Mouse (Mus musculus) layer of hippocampus, adult 2 months (tissue): ENCODE measurements around the gene Tmem245. TPM values are rescaled to one million over a fixed set of nuclear protein-coding genes. Genes with fewer than 3 reads are reported as not detected.
"Not testable (repeated sequence)": the region's sequence is repeated elsewhere in the genome, so short reads cannot be mapped to it uniquely, and the experiment has no call there.

Source experiments
- DNase-seq, 2 experiments: peaks; one replicate each; pipeline ENCODE4 v3.0.0; 2022; ENCODE audit warnings: low spot score in 2 of 2
- H3K27ac ChIP-seq: fragments of 200-600 bp; 2 replicates; pipeline ENCODE4 v1.8.1; 2022
- H3K4me3 ChIP-seq: fragments of 200-600 bp; 2 replicates; pipeline ENCODE4 v1.8.1; 2022; ENCODE audit warnings: mild to moderate bottlenecking
- CTCF ChIP-seq: fragments of 200-600 bp; conservative IDR thresholded peaks from 2 replicates; pipeline ENCODE4 v1.8.1; 2022; ENCODE audit warnings: antibody characterized with exemption, mild to moderate bottlenecking, moderate library complexity
- total RNA-seq, 2 experiments: library from RNA; stranded (reverse); gene quantifications; 2 replicates each; pipeline ENCODE4 v1.2.3; 2021

Gene Tmem245
- total RNA-seq, 2 experiments from 2014 or later = 33.7 to 37.2 TPM

DNA sequence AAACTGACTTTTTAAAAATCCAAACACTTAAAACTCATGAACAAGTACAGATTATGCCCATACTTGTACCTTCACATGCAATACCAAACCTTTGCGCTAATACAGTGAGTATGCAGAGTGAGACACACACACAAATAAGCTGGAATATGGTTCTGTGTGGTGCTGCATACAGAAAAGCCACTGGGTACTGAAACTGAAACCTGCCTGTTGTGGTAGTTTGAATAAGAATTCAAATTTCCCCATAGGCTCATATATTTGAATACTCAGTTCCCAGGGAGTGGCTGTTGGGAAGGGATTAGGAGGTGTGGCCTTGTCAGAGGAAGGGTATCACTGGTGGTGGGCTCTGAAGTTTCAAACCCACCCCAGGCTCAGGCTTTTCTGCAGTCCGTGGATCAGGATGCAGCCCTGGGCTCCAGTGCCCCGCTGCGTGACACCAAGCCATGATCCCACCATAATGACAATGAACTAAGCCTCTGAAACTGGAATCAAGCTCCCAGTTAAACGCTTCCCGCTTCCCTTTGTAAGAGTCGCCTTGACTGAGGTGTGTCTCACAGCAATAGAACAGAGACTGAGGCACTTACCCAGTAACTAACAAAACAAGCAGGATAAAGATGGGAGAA, 34.7 kb downstream of the Tmem245 start:
- Histone ChIP-seq H3K4me3 (no peak overlapping the region), H3K27ac (no peak overlapping the region)
- no peak for DNase-seq
- no peak for TF ChIP-seq CTCF

DNA sequence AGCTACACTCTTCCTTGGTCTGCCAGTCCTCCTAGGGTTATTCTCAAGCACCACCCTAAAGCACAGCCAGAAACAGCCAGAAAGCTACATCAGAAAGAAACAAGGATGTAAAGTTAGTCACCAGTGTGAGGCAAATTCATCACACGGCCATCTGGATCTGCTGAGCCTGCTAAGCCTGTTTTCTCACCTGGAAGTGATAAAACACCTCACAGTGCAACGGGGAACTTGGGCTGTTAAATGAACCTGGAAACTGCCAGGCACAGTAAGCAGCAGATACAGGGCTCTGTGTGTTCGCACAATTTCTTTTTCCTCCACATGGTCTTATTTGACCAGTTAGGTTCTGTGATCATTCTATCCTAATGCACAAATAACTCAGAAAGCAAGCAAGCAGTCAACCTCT, 37.7 kb downstream of the Tmem245 start:
- H3K4me3 ChIP-seq = no peak overlapping the region

DNA sequence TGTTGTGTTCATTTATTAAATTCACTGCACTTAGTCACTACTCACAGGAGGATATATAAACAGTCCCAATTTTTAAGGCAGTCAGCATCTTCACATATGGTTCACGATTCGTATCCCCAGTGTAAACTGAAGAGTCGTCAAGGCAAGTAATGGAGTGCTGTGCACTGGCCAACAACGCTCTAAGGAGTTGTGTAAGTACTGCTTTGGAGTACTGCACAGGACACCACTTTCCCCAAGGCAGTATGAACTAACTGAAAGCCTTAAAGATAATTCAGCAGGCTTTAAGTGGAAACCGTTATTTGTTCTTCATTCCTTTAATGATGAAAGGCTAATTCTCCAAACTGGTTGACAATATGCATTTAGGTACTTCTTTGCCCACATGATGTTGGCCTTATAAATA, 39.6 kb downstream of the Tmem245 start:
- DNase-seq = no peak
- H3K27ac ChIP-seq = no peak overlapping the region
- TF ChIP-seq CTCF = no peak
- no peak overlapping the region for H3K4me3 ChIP-seq

More for the DNA sequence above, 37.7 kb downstream of the Tmem245 start:
- DNase-seq = peak in 1 of 2 experiments; percentile 10
- H3K27ac ChIP-seq = no peak overlapping the region
- TF ChIP-seq CTCF = no peak

DNA sequence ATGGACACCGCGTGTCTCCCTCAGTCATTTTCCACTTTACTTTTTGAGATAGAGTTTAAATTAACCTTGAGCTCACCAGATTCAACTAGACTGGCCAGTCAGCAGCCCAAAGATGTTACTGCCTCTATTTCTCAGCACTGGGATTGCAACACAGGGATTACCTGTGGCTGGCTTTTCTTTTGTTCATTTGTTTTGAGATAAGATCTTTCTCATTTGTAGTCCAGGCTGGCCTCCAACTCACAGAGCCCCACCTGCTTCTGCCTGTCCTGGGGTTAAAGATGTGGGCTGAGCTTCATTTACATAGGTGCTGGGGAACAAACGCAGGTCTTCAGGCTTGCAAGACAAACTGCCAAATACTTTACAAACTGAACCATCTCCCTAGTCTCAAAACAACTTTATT, 40.3 kb downstream of the Tmem245 start:
- no peak overlapping the region for H3K27ac ChIP-seq
- no peak for TF ChIP-seq CTCF
- no peak for DNase-seq
- H3K4me3 ChIP-seq = no peak overlapping the region

DNA sequence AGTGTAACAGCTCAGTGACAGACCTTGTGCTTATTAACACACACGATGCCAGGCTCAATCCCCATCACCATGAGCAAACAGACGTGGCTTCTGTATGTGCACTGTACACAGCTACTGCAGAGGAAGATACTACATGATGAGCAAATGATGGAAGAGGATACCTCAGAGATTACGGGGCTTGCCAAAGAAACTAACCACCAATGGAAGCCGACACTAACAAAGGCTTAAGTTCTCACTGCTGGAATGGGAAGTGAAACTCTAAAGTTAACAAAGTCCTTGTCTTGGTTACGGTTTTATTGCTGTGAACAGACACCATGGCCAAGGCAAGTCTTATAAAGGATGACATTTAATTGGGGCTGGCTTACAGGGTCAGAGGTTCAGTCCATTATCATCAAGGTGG, 41.7 kb downstream of the Tmem245 start:
- Histone ChIP-seq H3K27ac (no peak overlapping the region), H3K4me3 (no peak overlapping the region)
- TF ChIP-seq CTCF = no peak
- DNase-seq = no peak

DNA sequence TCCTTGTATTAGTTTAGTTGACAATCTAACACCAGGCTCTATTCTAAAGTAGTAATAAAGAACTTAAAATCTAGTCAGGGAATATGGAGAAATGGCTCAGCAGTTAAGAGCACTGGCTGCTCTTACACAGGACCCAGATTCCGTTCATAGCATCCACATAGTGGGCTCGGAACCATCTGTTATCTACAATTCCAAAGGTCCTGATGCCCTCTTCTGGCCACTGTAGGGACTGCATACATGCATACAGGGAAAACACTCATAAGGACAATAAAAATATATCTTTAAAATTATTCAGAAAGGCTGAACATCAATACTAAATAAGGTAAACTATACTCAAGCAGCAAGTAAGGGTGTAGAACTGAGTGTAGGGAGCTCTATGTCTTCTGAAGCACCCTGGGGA, 45.6 kb downstream of the Tmem245 start:
- no peak for DNase-seq
- TF ChIP-seq CTCF = peak; percentile 70
- H3K4me3 ChIP-seq = no peak overlapping the region
- no peak overlapping the region for H3K27ac ChIP-seq

DNA sequence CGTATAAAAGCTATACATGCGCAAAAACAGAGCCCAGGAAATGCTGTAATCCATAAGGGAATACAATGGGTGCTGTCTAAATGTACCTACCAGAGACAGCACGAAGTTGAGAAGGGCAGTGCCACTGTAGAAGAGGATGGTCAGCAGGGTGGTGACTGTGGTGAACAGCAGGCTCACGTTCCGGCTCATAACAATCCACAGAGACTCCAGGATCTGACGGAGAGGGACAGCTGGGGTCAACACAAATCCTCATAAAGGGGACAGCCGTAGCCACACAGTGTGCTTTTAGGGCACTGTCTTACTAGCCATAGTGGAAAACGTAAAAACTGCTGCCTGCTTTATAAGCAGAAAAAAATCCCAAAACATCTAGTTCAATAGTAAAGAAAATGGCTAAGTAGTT, 48.0 kb downstream of the Tmem245 start:
- Histone ChIP-seq H3K4me3 (no peak overlapping the region), H3K27ac (no peak overlapping the region)
- DNase-seq = no peak
- TF ChIP-seq CTCF = no peak

DNA sequence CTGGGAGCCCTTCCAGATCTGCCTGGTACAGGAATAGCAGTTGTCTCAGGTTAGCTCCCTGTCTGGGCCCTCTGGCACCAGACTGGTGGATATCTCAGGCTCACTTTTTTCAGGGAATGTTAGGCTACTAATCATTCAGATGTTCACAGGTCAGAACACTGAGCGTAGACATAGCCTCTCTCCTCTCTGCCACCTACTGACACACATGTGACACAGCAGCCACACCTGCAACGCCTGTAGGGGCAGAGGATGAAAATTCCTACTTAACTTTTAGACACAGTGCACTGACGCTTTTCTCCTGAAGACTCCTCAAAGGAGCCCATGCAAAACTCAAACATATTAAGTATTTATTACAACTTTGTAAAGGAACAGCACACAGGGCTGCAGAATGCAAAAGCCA, 49.7 kb downstream of the Tmem245 start:
- peak; percentile 52 for TF ChIP-seq CTCF
- Histone ChIP-seq H3K27ac (no peak overlapping the region), H3K4me3 (no peak overlapping the region)
- no peak for DNase-seq

DNA sequence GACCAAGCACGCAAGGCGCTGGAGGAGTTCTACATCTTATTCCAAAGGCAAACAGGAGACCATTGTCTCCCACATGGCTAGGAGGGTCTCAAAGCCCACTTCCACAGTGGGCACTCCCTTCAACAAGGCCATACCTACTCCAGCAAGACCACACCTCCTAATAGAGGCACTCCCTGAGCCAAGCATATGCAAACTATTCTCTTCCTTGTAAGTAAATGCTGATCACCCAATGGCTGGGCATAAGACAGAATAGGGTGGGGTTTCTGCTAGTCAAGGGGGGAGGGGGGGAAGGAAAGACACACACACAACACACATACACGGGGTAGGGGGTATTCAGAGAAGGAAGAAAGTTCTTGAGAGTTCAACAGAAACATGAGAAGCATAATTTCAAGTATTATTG, 53.0 kb downstream of the Tmem245 start:
- Histone ChIP-seq H3K27ac (no peak overlapping the region), H3K4me3 (no peak overlapping the region)
- DNase-seq = no peak
- TF ChIP-seq CTCF = no peak

DNA sequence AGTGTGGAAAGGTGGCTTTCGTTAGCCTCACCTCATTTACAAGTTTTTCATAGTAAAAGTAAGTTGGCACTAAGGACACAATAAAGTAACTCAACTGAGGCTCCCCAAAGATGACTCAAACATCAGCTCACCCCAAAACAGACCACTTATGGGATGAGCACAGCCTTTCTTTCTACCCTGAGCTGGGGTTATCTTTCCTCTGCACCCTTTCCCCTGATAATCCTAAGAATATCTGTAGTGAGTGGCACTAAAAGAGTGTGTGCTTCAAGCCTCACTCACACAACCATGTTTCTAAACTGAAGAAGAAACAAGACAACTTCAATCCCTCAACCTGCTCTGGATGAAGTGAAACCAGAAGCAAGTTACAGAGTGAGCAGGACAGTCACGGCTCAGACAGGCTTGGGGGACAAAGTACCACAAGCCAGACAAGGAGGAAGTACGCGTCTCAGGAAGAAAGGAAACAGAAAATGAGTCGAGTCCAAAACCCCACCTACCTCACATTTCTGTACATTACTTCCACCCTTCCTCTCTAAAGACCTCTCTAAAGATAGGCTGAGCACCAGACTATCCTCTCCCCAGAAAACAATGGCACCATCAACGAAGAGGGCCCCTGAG, 54.6 kb downstream of the Tmem245 start:
- DNase-seq = no peak
- TF ChIP-seq CTCF = no peak
- H3K27ac ChIP-seq = peak overlapping the region; percentile 36; the same call in 1 of the 2 replicates
- H3K4me3 ChIP-seq = no peak overlapping the region

DNA sequence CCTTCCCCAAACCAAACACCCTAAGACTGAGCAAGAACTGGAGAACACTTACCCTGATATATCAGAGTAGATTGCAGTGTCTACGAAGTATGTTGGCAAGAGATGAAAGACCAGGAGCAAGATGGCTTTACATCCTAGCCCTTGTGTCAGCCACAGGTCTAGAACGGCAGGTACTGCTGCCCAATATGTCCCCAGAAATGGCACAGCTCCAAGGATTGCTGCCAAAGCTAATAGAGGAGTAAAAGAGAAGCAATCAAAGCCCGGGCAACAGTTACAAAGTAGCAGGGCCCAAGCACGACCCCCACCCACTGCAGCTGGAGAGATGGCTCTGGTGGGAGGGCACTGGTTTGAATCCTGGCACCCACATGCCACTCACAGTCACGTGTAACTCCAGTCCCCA, 58.8 kb downstream of the Tmem245 start:
- Histone ChIP-seq H3K27ac (no peak overlapping the region), H3K4me3 (no peak overlapping the region)
- TF ChIP-seq CTCF = no peak
- DNase-seq = no peak

DNA sequence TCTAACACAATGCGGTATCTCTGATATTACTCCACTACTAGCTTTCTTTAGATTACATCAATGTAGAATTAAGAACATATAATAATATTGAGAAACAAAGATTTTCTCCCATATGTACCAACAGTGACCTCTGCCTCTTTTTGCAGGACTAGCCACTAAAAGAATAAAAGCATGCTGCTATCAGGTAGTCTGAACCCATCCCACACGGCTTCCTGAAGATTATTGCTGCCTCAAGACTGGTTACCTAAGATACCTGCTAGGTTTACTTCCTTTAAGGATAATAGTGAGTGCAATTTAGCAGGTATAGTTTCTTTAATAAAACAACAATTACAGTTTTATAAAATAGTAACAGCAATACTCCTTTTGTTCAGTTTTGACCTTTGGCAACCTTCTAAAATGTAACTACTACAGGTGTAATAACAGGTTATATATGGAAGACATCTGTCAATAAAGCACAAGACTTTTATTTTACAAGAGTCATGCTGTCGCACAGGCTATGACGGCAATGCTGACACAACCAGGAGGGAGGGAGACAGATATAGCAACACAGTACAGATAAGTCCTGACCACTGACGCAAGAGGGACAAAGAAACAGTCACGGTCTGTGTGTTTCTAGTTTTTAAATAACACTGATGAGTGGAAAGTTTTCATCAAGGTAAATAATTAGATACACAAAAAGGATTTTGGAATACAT, 60.8 kb downstream of the Tmem245 start:
- H3K4me3 ChIP-seq = no peak overlapping the region
- no peak for DNase-seq
- H3K27ac ChIP-seq = no peak overlapping the region
- no peak for TF ChIP-seq CTCF

DNA sequence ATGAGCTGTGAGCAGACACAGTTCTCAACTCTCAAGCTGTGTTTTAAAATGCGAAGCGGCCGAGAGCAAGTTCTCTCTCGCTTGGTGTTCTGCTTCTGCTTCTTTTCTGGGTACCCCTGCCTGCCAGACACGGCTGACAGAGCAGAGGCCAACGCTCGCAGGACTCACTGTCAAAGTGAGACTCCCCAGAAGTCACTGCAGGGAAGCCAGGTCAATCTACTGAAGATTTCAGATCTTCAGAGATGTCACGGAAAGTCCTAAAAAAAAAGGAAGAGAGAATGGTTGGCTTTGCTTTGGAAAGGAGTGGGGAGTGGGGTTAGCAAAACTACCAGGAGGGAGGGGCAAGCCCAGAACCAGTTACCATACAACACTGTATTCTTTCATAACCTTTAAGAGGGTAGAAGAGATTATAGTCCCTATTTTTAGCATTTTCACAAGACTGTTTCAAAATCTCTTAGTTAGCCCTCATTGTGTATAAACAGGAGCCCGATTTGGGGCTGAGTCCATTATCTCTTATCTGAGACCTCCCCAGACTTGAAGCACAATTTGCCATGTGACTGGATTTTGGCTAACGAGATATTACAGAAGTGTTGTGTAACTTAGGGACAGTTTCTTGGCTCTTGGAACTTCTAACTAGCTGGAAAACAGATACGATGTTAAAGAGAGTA, 67.1 kb downstream of the Tmem245 start:
- DNase-seq = no peak
- Histone ChIP-seq H3K4me3 (no peak overlapping the region), H3K27ac (no peak overlapping the region)
- no peak for TF ChIP-seq CTCF

DNA sequence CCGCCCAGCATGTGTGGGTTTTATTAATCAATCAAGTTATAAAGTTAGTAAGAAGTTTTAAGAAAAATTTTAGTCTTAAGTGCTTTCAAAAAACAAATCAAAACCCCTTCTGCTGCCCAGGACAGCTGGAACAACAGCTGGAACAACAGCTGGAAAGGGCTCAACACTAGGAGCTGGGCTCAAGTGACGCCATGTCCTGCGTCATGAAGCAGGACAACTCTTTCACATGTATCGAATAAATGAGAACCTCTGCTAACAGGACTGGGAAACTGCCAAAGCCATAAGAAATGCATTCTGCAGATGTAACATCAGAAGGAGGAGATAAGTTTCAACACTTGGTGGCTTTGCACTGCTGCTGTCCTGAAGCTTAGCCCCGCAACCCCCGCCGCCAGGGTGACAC, 68.3 kb downstream of the Tmem245 start:
- Histone ChIP-seq H3K27ac (no peak overlapping the region), H3K4me3 (no peak overlapping the region)
- DNase-seq = no peak
- no peak for TF ChIP-seq CTCF

DNA sequence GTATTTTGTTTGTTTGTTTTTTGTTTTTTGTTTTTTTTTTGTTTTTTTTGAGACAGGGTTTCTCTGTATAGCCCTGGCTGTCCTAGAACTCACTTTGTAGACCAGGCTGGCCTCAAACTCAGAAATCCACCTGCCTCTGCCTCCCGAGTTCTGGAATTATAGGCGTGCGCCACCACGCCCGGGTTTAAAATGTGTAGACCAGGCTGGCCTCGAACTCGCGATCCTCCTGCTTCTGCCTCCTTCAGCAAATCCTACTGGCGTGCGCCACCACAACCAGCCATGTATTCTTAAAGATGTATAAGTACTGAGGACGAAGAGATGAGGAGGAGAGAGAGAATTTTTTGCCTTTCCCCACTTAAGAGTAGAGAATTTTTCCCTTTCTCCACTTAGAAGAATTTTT, 76.7 kb downstream of the Tmem245 start:
- H3K4me3 ChIP-seq, DNase-seq, H3K27ac ChIP-seq: not testable (repeated sequence)
